Mouse (Mus musculus) limb, embryonic 11.5 days (tissue): ENCODE measurements around the gene Eif4a1. TPM values are rescaled to one million over a fixed set of nuclear protein-coding genes. Genes with fewer than 3 reads are reported as not detected.

Experiments used
- ATAC-seq: fragments of 200-750 bp; cut with Nextera tagmentation; 2 replicates; pipeline ENCODE4 v1.8.0; 2017; ENCODE audit warnings: low read depth; ENCODE audit not compliant: insufficient number of reproducible peaks, low FRiP score, low TSS enrichment
- DNase-seq: peaks from one replicate; pipeline ENCODE4 v3.0.0-alpha.2; 2015; ENCODE audit warnings: low spot score
- H3K27ac ChIP-seq: fragments of 300-500 bp; sonication (generic); replicated peaks from 2 replicates; pipeline ENCODE4 v1.5.1; 2014; ENCODE audit warnings: low read depth, mild to moderate bottlenecking, low read length
- H3K27me3 ChIP-seq: fragments of 300-500 bp; sonication (generic); 2 replicates; pipeline ENCODE4 v1.6.1; 2014; ENCODE audit warnings: mild to moderate bottlenecking, low read length, mixed read lengths; ENCODE audit not compliant: control insufficient read depth, insufficient read depth
- H3K36me3 ChIP-seq: fragments of 300-500 bp; sonication (generic); 2 replicates; pipeline ENCODE4 v1.6.1; 2014; ENCODE audit warnings: mild to moderate bottlenecking, low read length, moderate library complexity, mixed read lengths; ENCODE audit not compliant: control insufficient read depth, insufficient read depth
- H3K4me1 ChIP-seq: fragments of 300-500 bp; sonication (generic); 2 replicates; pipeline ENCODE4 v1.6.1; 2014; ENCODE audit warnings: low read length, mixed read lengths; ENCODE audit not compliant: control insufficient read depth, insufficient read depth
- H3K4me2 ChIP-seq: fragments of 300-500 bp; sonication (generic); 2 replicates; pipeline ENCODE4 v1.6.1; 2014; ENCODE audit warnings: low read depth, mild to moderate bottlenecking, moderate library complexity; ENCODE audit not compliant: severe bottlenecking
- H3K4me3 ChIP-seq: fragments of 300-500 bp; sonication (generic); 2 replicates; pipeline ENCODE4 v1.5.1; 2014; ENCODE audit warnings: low read depth, low read length
- H3K9ac ChIP-seq: fragments of 300-500 bp; sonication (generic); 2 replicates; pipeline ENCODE4 v1.6.1; 2014; ENCODE audit warnings: mild to moderate bottlenecking, low read length
- H3K9me3 ChIP-seq: fragments of 300-500 bp; sonication (generic); 2 replicates; pipeline ENCODE4 v1.6.1; 2016; ENCODE audit warnings: low read length; ENCODE audit not compliant: control insufficient read depth
- whole genome bisulfite sequencing: fragments of 180-500 bp; shearing (Covaris S2); extraction: QIAGEN DNeasy Blood & Tissue Kit; methylation state at CpG from one replicate; pipeline ENCODE4 v1.1.7; 2014; 5-methylcytosine and 5-hydroxymethylcytosine counted together
- polyA plus RNA-seq: library from polyadenylated mRNA; unstranded; fragments of >200 nt; fragmentation: Nextera tagmentation; extraction: Ambion mirVana; gene quantifications from 2 replicates; pipeline ENCODE4 v1.2.1, GENCODE M21; 2014

Eif4a1 gene
- polyA plus RNA-seq, 1 experiment from 2014 or later, result 892 TPM

DNA sequence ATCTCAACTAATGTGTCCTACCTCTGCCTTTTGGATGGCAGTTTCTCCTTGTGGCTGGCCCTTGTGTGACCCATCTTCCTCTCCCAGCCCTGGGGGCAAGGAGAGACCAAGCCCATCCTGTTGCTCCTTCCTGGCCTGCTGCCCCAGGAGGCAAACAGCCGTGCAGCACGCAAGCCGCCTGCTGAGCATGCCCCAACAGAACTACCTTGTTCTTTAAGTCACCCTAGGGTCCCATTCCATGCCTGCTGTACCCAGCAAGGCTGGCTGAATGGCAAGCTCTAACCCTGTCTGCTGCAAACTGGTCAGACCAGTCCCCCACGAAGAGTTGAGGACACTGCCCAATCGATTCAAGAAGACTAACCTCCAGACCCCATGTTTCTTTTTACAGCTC lies 16.2 kb downstream of the Eif4a1 start:
- Histone ChIP-seq H3K27me3 (no peaks in the 10 kb centered on the region), H3K9me3 (no peaks in the 10 kb centered on the region), H3K4me2 (no peak overlapping the region), H3K27ac (no peak overlapping the region), H3K9ac (no peak overlapping the region), H3K4me3 (no peak overlapping the region), H3K4me1 (peaks cover 19% of the 10 kb centered on the region), H3K36me3 (peaks cover 38% of the 10 kb centered on the region)
- 78% methylated on average over 5 of the region's 5 CpGs for WGBS
- DNase-seq (no peak), ATAC-seq (no peak)

DNA sequence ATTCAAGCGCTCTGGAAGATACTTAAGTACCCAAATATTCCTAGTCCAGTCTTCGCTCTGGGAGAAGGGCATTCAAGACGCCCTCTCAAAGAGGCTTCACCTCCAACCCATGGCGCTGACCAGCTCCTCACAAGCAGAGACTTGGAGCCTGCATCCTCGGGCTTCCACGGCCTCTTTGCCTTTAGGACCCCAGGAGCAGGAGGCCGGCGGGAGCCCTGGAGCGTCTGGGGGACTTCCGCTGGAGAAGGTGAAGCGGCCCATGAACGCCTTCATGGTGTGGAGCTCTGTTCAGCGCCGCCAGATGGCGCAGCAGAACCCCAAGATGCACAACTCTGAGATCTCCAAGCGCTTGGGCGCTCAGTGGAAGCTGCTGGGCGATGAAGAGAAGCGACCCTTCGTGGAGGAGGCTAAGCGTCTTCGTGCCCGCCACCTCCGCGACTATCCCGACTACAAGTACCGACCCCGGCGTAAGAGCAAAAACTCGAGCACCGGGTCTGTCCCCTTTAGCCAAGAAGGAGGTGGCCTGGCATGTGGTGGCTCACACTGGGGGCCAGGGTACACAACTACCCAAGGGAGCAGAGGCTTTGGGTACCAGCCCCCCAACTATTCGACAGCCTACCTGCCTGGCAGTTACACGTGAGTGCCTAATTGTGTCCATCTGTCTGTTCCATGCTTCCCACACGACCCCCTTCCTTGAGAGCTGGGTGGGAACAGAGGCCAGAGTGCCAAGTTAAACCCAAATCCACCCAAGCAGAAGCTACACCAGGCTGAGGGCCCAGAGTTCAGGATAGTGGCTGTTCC lies 16.8 kb downstream of the Eif4a1 start, which contains the start of gene Sox15:
TSS of gene Sox15 (plus strand) at position 51 of the 801 bp plus-strand sequence.
- H3K27me3 ChIP-seq, result no peaks in the 10 kb centered on the region
- peak within 1 kb of the TSS; percentile 12; the same call in 1 of the 2 replicates for H3K4me2 ChIP-seq
- H3K4me3 ChIP-seq, result peak within 1 kb of the TSS; percentile 1; the same call in 1 of the 2 replicates
- peaks cover 19% of the 10 kb centered on the region for H3K4me1 ChIP-seq
- ATAC-seq, result peak; percentile 65; the same call in 1 of the 2 replicates
- H3K9ac ChIP-seq, result 0 out of 2 replicates have a peak within 1 kb of the TSS, but pooled peaks have one; percentile 18
- DNase-seq, result peak; percentile 86
- peaks cover 44% of the 10 kb centered on the region for H3K36me3 ChIP-seq
- 26% methylated on average over 34 of the region's 34 CpGs for WGBS
- H3K27ac ChIP-seq, result peak within 1 kb of the TSS; percentile 65
- H3K9me3 ChIP-seq, result no peaks in the 10 kb centered on the region

DNA sequence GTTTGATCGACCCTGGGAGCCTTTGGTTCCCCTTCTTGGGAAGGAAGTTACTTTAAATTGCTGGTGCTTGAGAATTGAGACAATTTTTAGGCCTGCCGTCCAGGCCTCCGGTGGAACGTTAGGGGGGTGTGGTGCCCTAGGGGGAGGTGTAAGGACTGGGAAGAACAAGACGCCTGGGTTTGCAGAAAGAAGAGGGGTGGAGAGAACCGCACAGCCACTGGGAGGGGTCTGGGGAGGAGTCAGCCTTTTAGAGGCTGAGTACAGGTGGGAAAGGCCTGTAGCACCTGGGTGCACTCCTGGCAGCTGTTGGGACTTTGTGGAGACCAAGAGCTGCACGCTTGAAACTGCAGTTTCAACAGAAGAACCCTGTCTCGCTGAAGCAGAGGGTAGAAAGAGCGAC lies 17.5 kb downstream of the Eif4a1 start:
- no peak overlapping the region for H3K4me2 ChIP-seq
- H3K27ac ChIP-seq, result peak overlapping the region; percentile 65
- WGBS, result 35% methylated on average over 9 of the region's 9 CpGs
- H3K4me3 ChIP-seq, result no peak overlapping the region
- H3K9me3 ChIP-seq, result no peaks in the 10 kb centered on the region
- peaks cover 48% of the 10 kb centered on the region for H3K36me3 ChIP-seq
- H3K27me3 ChIP-seq, result no peaks in the 10 kb centered on the region
- DNase-seq (no peak), ATAC-seq (no peak)
- peaks cover 19% of the 10 kb centered on the region for H3K4me1 ChIP-seq
- no peak overlapping the region for H3K9ac ChIP-seq

DNA sequence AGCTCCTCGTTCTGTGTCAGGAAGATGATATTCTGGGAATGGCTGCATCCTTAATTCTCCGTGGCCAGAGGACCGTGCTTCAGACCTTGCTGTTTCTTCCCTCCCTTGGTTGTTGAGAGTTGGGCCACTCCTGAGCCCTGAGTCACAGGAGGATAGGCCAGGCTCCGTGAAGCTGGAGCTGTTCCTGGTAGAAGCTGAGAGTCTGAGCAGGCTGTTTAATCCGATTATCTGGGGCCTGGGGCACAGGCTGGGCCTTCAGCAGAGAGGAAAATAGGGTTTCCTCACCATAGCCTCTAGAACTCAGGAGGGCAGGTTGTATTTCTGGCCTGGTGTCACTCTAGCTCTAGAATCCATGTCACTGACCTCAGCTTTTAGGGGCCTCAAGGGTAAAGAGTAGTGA lies 18.8 kb downstream of the Eif4a1 start:
- H3K36me3 ChIP-seq, result peaks cover 50% of the 10 kb centered on the region
- DNase-seq, result no peak
- no peaks in the 10 kb centered on the region for H3K9me3 ChIP-seq
- WGBS, result 77% methylated on average over 5 of the region's 5 CpGs
- no peak overlapping the region for H3K4me2 ChIP-seq
- no peak for ATAC-seq
- no peak overlapping the region for H3K27ac ChIP-seq
- H3K27me3 ChIP-seq, result no peaks in the 10 kb centered on the region
- peaks cover 19% of the 10 kb centered on the region for H3K4me1 ChIP-seq
- no peak overlapping the region for H3K4me3 ChIP-seq
- no peak overlapping the region for H3K9ac ChIP-seq

DNA sequence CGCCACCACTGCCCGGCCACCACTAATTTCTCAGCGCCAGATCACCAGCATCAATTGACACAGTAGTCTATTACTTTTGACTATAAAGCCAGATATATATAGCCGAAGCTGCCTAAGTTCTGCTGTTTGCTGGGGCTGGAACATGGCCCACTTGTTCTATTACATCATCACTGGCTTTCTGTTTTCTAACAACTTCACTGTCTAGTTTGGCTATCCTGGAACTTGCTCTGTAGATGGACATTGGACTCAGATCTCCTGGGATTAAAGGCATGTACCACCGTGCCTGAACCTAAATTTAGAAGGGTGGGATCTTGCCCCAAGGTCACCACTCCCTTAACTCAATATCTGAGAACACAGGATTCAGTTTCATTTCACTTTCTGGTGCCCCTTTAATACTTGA lies 26.4 kb downstream of the Eif4a1 start:
- 97% methylated on average over 5 of the region's 5 CpGs for WGBS
- peaks cover 56% of the 10 kb centered on the region for H3K36me3 ChIP-seq

DNA sequence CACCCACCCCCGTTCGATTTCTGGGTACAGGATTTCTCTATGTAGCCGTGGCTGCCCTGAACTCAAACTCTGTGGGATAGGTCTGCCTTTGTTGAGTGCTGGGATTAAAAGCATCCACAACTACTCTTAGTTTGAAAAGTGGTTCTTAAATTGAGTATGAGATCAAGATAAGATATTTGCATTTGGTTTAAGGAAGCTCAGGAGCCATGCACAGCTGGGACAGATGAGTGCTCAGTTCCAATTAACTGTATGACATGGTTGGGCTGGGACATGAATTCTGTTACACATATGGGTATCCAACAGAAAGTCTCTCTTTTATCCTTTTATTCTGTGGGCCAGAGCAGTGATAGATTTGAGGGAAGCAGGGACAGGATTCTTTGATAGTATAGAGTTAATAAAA lies 36.8 kb downstream of the Eif4a1 start:
- ATAC-seq, result no peak
- Histone ChIP-seq H3K9ac (no peak overlapping the region), H3K36me3 (peaks cover 4% of the 10 kb centered on the region; the same call in 1 of the 2 replicates), H3K27me3 (no peaks in the 10 kb centered on the region), H3K9me3 (no peaks in the 10 kb centered on the region), H3K4me3 (no peak overlapping the region), H3K4me1 (0 out of 2 replicates have a peak, but pooled peaks cover 2% of the 10 kb centered on the region), H3K4me2 (no peak overlapping the region), H3K27ac (no peak overlapping the region)
- 93% methylated on average over 3 of the region's 3 CpGs for WGBS
- no peak for DNase-seq

More for the DNA sequence above, 26.4 kb downstream of the Eif4a1 start:
- Histone ChIP-seq H3K27me3 (no peaks in the 10 kb centered on the region), H3K4me2 (no peak overlapping the region), H3K9me3 (no peaks in the 10 kb centered on the region), H3K4me3 (no peak overlapping the region), H3K4me1 (no peaks in the 10 kb centered on the region), H3K9ac (no peak overlapping the region), H3K27ac (no peak overlapping the region)
- no peak for ATAC-seq
- no peak for DNase-seq

DNA sequence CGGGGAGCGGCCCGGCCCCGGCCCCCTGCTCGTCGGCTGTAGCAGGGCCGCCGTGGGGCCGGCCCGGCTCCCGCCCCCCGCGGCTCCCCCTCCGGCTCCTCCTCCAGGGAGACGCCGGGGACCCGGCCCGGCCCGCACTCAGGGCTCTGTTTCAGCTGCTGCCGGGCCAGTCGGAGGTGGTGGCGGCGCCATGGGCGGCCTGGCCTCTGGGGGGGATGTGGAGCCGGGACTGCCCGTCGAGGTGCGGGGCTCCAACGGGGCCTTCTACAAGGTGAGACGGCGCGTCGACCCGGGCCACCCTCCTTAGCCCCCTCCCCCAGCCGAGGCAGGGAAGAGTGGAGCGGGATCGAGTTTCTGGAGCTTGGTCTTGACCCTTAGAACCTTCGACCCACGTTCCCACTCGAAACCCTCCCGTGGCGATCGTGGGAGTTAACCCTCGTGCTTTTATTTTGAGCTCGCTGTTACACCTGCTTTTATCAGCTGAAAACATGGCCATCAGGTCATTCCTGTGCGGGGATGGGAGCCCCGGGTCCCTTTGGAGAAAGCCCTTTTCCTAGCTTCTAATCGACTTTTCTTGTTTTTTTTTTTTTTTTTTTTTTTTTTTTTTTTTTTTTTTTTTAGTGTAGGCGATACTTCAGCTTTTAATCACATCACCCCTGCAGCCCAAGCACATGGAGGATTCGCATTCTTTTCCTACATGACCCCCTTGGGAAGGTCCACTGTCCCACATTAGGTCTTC lies 38.9 kb downstream of the Eif4a1 start:
- peak overlapping the region; percentile 94 for H3K4me3 ChIP-seq
- peak overlapping the region; percentile 86 for H3K9ac ChIP-seq
- no peak for DNase-seq
- H3K36me3 ChIP-seq, result no peaks in the 10 kb centered on the region; the same call in 1 of the 2 replicates
- H3K27ac ChIP-seq, result peak overlapping the region; percentile 92
- H3K9me3 ChIP-seq, result no peaks in the 10 kb centered on the region
- H3K4me1 ChIP-seq, result 0 out of 2 replicates have a peak, but pooled peaks cover 2% of the 10 kb centered on the region
- peak overlapping the region; percentile 67 for H3K4me2 ChIP-seq
- under 1% methylated on average over 35 of the region's 50 CpGs for WGBS
- H3K27me3 ChIP-seq, result no peaks in the 10 kb centered on the region
- peak; percentile 48 for ATAC-seq

DNA sequence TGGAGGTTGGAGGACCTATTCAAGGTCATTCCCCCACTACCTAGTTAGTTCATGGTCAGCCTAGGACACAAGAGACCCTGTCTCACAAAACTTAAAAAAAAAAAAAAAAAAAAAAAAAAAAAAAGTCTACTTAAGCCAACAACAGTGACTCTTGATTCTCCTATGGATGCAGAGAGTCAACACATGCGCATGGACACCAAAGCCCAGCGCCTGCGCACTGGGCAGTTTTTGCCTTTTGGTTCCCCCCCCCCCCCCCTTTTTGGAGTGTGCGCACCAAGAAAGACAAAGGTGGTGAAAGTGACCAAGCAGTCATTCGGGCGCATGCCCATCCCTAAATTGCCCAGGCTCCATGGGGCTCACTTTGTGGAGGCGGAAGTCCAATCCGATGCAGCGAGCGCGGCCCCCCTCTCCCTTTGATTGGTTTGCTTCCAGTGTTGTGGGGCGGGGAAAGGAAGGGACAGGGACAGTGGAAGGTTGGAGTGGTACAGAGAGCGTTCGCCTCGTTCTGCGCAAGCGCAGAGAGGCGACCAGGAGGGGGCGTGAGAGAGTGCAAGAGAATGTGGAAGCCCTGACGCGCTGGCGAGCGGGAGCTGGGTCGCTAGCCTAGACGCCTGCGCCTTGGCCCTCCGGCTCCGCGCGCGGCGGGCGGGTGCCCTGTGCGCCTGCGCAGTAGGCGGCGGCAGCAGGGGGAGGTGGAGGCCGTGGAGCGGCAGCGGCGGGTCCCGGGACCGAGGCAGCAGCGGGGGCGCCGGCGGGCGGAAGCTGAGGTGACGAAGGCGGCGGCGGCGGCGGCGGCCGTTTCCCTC lies 39.7 kb downstream of the Eif4a1 start, which contains the start of gene Fxr2:
TSS of gene Fxr2 (plus strand) at position 707 of the 806 bp plus-strand sequence.
- H3K36me3 ChIP-seq, result no peaks in the 10 kb centered on the region; the same call in 1 of the 2 replicates
- H3K9me3 ChIP-seq, result no peaks in the 10 kb centered on the region
- H3K27ac ChIP-seq, result peak within 1 kb of the TSS; percentile 92
- peak within 1 kb of the TSS; percentile 94 for H3K4me3 ChIP-seq
- DNase-seq (peak; percentile 100), ATAC-seq (peak; percentile 98)
- peak within 1 kb of the TSS; percentile 86 for H3K9ac ChIP-seq
- WGBS, result under 1% methylated on average over 40 of the region's 56 CpGs
- 0 out of 2 replicates have a peak, but pooled peaks cover 2% of the 10 kb centered on the region for H3K4me1 ChIP-seq
- no peaks in the 10 kb centered on the region for H3K27me3 ChIP-seq
- H3K4me2 ChIP-seq, result peak within 1 kb of the TSS; percentile 67
